Mouse (Mus musculus) midbrain, embryonic 12.5 days (tissue): ENCODE results near the gene 1700013F07Rik. TPM values are rescaled to one million over a fixed set of nuclear protein-coding genes. Genes with fewer than 3 reads are reported as not detected.
"Not testable (repeated sequence)": the region's sequence is repeated elsewhere in the genome, so short reads cannot be mapped to it uniquely, and the experiment has no call there.

Experiments
- ATAC-seq: fragments of 200-750 bp; cut with Nextera tagmentation; 2 replicates; pipeline ENCODE4 v1.8.0; 2017; ENCODE audit warnings: low read depth, moderate TSS enrichment, moderate library complexity; ENCODE audit not compliant: low FRiP score
- H3K27ac ChIP-seq: fragments of 300-500 bp; sonication (generic); replicated peaks from 2 replicates; pipeline ENCODE4 v1.5.1; 2016; ENCODE audit warnings: mild to moderate bottlenecking
- H3K27me3 ChIP-seq: fragments of 300-500 bp; sonication (generic); 2 replicates; pipeline ENCODE4 v1.6.1; 2016; ENCODE audit warnings: mild to moderate bottlenecking
- H3K36me3 ChIP-seq: fragments of 300-500 bp; sonication (generic); 2 replicates; pipeline ENCODE4 v1.6.1; 2016
- H3K4me1 ChIP-seq: fragments of 300-500 bp; sonication (generic); 2 replicates; pipeline ENCODE4 v1.6.1; 2016
- H3K4me2 ChIP-seq: fragments of 300-500 bp; sonication (generic); replicated peaks from 2 replicates; pipeline ENCODE4 v1.6.1; 2016; ENCODE audit warnings: mild to moderate bottlenecking, moderate library complexity
- H3K4me3 ChIP-seq: fragments of 300-500 bp; sonication (generic); 2 replicates; pipeline ENCODE4 v1.5.1; 2016; ENCODE audit warnings: mild to moderate bottlenecking
- H3K9ac ChIP-seq: fragments of 300-500 bp; sonication (generic); replicated peaks from 2 replicates; pipeline ENCODE4 v1.6.1; 2016; ENCODE audit warnings: mild to moderate bottlenecking, moderate library complexity
- H3K9me3 ChIP-seq: fragments of 300-500 bp; sonication (generic); 2 replicates; pipeline ENCODE4 v1.6.1; 2016; ENCODE audit warnings: mild to moderate bottlenecking
- WGBS: fragments of 180-500 bp; shearing (Covaris S2); methylation state at CpG from one replicate; pipeline ENCODE4 v1.1.7; 2016; 5-methylcytosine and 5-hydroxymethylcytosine counted together
- polyA plus RNA-seq: library from polyadenylated mRNA; unstranded; fragments of >200 nt; fragmentation: Nextera tagmentation; extraction: Ambion mirVana; gene quantifications from 2 replicates; pipeline ENCODE4 v1.2.1, GENCODE M21; 2016

The 1700013F07Rik gene
- polyA plus RNA-seq, 1 experiment from 2014 or later, result 0.45 TPM

DNA sequence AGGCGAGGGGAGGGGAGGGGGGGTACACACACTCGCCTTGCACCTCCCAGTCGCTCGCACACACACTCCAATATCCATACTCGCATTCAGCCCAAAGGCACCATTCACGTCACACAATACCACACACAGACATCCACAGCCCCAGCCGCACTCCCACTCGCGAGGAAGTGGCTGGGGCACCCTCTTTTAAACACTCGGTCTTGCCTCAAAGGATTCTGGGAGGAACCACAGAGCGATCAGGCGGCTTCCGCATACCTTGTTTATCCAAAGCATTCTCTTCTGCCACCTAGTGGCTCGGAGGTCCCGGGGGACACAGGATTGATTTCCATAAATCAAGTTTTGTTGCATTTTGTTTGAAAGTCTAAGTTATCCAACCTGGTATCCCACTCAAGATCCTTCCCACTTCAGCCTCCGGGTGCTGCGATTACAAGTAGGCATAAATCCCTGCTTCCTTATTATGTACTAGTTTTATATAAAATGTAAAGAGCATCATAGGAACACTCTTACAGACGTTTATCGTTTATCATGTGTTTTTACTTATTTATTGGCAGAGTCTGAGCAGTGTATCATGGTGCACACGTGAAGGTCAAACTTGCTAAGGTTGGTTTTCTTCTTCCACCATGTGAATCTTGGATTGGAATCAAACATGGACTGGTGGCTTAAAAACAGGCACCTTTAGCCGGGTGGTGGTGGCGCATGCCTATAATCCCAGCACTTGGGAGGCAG lies 20.8 kb downstream of the 1700013F07Rik start:
- peaks cover 7% of the 10 kb centered on the region; the same call in 1 of the 2 replicates for H3K4me1 ChIP-seq
- WGBS, result 20% methylated on average over 20 of the region's 22 CpGs
- peak overlapping the region; percentile 86 for H3K4me3 ChIP-seq
- peak overlapping the region; percentile 96 for H3K9ac ChIP-seq
- H3K36me3 ChIP-seq, result peaks cover 28% of the 10 kb centered on the region
- no peaks in the 10 kb centered on the region for H3K9me3 ChIP-seq
- H3K4me2 ChIP-seq, result peak overlapping the region; percentile 73
- no peaks in the 10 kb centered on the region for H3K27me3 ChIP-seq
- peak overlapping the region; percentile 91 for H3K27ac ChIP-seq
- peak; percentile 96 for ATAC-seq

DNA sequence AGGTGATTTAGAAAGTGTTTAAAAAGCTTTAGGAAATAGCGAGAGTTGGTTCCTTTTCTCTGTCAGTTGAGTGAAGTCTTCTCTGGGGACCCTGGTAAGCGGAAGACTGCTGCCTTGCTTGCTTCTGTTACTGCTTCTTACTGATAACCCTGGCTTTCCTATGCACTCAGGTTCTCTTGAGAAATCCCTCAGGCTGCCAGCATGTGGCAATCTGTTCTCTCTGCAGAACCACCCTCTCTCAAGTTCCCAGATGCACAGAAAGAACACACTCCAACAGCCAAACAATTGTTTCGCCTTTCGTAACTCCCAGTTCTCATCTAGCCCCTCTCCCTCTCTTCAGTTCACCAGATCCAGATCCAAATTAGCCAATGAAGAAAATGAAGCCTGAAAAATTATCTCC lies 23.9 kb downstream of the 1700013F07Rik start:
- no peak overlapping the region for H3K4me3 ChIP-seq
- no peak overlapping the region for H3K4me2 ChIP-seq
- no peak for ATAC-seq
- H3K9me3 ChIP-seq, result no peaks in the 10 kb centered on the region
- H3K36me3 ChIP-seq, result peaks cover 34% of the 10 kb centered on the region
- WGBS, result 94% methylated on average over 4 of the region's 4 CpGs
- H3K9ac ChIP-seq, result no peak overlapping the region
- H3K4me1 ChIP-seq, result peaks cover 21% of the 10 kb centered on the region
- no peak overlapping the region for H3K27ac ChIP-seq
- H3K27me3 ChIP-seq, result no peaks in the 10 kb centered on the region

DNA sequence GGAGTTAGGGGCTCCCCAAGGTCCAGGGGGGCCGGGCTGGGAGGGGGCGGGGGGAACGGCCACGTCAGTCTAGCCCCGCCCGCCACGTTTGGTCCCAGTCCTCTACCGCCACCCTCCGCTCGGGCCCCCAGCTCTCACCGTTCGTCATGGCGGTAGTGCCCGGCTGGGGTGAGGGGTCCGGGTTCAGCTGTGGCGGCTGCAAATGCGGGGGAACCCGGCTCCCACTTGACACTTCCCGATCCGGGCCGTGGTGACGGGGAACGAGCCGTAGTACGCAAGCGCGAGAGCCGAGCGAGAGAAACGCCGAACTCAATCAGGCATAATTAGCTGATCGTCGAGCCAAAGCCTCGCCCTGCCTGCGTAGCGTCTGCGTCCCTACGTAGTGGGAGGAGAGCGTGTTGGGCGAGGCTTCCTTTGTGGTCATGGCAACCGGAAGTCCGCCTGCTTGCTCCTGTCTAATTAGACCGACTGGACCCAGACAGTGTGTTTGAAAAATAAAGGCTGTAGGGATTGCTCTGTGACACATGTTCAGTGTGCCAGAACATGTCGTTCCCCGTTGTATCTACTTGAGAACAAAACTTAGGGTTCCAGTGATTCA lies 28.3 kb downstream of the 1700013F07Rik start, which contains the start of gene Tmem167b:
TSS of gene Tmem167b (minus strand) at position 334 of the 598 bp plus-strand sequence.
- H3K9me3 ChIP-seq, result no peaks in the 10 kb centered on the region
- peak within 1 kb of the TSS; percentile 90 for H3K27ac ChIP-seq
- peaks cover 18% of the 10 kb centered on the region for H3K4me1 ChIP-seq
- under 1% methylated on average over 45 of the region's 45 CpGs for WGBS
- peak within 1 kb of the TSS; percentile 84 for H3K9ac ChIP-seq
- peak within 1 kb of the TSS; percentile 91 for H3K4me3 ChIP-seq
- H3K27me3 ChIP-seq, result no peaks in the 10 kb centered on the region
- ATAC-seq, result peak; percentile 98
- H3K36me3 ChIP-seq, result peaks cover 29% of the 10 kb centered on the region
- peak within 1 kb of the TSS; percentile 73 for H3K4me2 ChIP-seq

DNA sequence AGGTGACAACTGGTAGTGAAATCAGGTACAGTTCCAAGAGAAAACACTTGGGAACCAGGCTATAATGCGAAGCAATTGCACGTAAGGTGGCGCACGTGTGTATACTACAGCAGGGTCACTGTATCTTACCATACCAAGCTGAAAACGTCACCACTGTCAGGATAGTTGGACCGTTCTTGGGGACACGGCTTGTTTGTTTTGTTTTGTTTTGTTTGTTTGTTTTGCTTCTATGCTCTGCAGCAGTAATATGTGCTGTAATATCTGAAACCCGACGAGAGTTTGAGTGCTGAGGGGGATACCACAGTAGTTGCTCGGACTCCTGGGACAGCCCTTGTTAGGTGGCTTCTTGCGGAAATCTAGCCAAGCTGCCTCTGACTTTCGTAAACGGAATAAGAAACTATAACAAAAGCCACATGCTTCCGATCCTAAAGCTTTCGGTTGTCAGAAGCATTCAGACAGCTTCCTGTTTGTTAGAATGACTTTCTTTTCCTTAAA lies 28.9 kb downstream of the 1700013F07Rik start:
- H3K27me3 ChIP-seq, result no peaks in the 10 kb centered on the region
- H3K4me2 ChIP-seq, result peak overlapping the region; percentile 73
- H3K36me3 ChIP-seq, result peaks cover 25% of the 10 kb centered on the region
- ATAC-seq, result peak; percentile 56
- H3K9ac ChIP-seq, result peak overlapping the region; percentile 25; the same call in 1 of the 2 replicates
- H3K27ac ChIP-seq, result peak overlapping the region; percentile 90
- peak overlapping the region; percentile 91 for H3K4me3 ChIP-seq
- peaks cover 20% of the 10 kb centered on the region for H3K4me1 ChIP-seq
- no peaks in the 10 kb centered on the region for H3K9me3 ChIP-seq
- 18% methylated on average over 15 of the region's 15 CpGs for whole genome bisulfite sequencing

- Histone ChIP-seq H3K4me3 (peak overlapping the region; percentile 91; the same call in 1 of the 2 replicates), H3K9ac (no peak overlapping the region), H3K27me3 (no peaks in the 10 kb centered on the region), H3K27ac (peak overlapping the region; percentile 90), H3K36me3 (peaks cover 20% of the 10 kb centered on the region), H3K4me2 (peak overlapping the region; percentile 73), H3K9me3 (no peaks in the 10 kb centered on the region), H3K4me1 (peaks cover 23% of the 10 kb centered on the region)
- no peak for ATAC-seq
- 6% methylated on average over 4 of the region's 4 CpGs for WGBS
These were observed 29.4 kb downstream of the 1700013F07Rik start for GRCm38 (mm10) chr3:108563309-108563708.

DNA sequence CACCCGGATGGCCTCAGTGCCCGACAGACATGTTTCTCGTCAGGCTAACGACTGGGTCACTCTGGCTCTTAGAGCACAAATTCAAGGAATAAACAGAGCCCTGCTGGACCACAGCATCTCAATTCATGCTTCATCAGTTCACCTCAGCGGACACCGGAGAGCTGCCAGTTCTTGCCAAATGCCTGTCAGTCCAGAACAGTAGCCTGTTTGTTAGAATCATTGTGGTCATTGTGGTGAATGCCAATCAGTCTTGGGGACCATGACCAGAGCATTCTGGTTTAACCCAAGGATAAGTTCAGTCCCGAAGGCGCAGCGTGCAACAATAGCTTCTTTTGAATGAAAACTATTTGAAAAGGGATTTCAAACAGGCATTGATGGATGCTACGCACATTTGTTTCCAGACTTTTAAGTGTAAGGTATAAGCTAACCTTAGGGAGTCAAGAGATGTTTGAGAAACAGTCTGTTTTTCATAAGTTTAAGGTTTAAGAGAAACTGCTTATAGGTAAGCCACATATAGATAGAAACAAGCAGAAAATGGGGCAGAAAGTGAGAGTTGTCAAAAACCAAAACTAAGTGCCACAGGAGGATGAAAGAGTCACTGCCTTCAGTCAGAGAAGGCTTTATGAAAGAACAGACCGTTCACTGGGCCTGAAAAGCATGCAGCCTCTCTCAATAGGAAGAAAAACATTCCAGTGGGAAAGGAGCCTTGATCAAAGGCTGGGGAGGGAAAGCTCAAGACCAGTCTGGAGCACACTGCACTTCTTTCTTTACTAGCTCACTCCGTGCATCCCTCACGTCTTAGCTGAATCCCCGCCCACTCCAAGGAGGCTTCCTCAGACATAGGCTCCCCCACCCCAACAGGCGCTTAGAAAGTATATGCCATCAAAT lies 34.3 kb downstream of the 1700013F07Rik start:
- Histone ChIP-seq H3K4me1 (peaks cover 26% of the 10 kb centered on the region), H3K4me2 (peak overlapping the region; percentile 12; the same call in 1 of the 2 replicates), H3K4me3 (no peak overlapping the region), H3K36me3 (no peaks in the 10 kb centered on the region), H3K9ac (0 out of 2 replicates have a peak overlapping the region, but pooled peaks have one; percentile 3), H3K27ac (peak overlapping the region; percentile 81), H3K9me3 (no peaks in the 10 kb centered on the region), H3K27me3 (no peaks in the 10 kb centered on the region)
- 15% methylated on average over 15 of the region's 15 CpGs for WGBS
- peak; percentile 76 for ATAC-seq

GRCm38 (mm10) chr3:108569636-108570035 lies 35.7 kb downstream of the 1700013F07Rik start:
- not testable (repeated sequence) for H3K4me3 ChIP-seq, H3K9ac ChIP-seq, H3K36me3 ChIP-seq, H3K9me3 ChIP-seq, H3K27me3 ChIP-seq, H3K4me2 ChIP-seq, ATAC-seq
- WGBS, result 48% methylated on average over 3 of the region's 3 CpGs
- peaks cover 35% of the 10 kb centered on the region for H3K4me1 ChIP-seq
- peak overlapping the region; percentile 42; the same call in 1 of the 2 replicates for H3K27ac ChIP-seq

DNA sequence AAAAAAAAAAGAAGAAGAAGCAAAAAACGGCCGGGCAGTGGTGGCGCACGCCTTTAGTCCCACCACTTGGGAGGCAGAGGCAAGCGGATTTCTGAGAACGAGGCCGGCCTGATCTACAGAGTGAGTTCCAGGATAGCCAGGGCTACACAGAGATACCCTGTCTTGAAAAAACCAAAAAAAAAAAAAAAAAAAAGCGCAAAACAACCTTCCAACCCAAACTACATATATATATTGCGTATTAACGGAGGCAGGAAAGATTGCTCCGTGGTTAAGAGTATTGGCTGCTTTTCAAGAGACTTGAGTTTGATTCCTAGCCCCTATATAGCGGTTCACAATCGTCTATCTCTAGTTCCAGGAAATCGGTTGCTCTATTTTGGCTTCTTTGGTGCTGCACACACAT lies 36.9 kb downstream of the 1700013F07Rik start:
- peak overlapping the region; percentile 67 for H3K4me3 ChIP-seq

GRCm38 (mm10) chr3:108571443-108572294 lies 37.7 kb downstream of the 1700013F07Rik start, which contains the start of gene Taf13:
Gene Taf13 (plus strand): TSS chr3:108571698.
- WGBS, result 2% methylated on average over 42 of the region's 42 CpGs
- peak within 1 kb of the TSS; percentile 67 for H3K4me2 ChIP-seq
- H3K9me3 ChIP-seq, result no peaks in the 10 kb centered on the region
- H3K9ac ChIP-seq, result peak within 1 kb of the TSS; percentile 72
- ATAC-seq, result peak; percentile 90
- peak within 1 kb of the TSS; percentile 73 for H3K27ac ChIP-seq
- peak within 1 kb of the TSS; percentile 67 for H3K4me3 ChIP-seq
- H3K36me3 ChIP-seq, result no peaks in the 10 kb centered on the region
- peaks cover 35% of the 10 kb centered on the region for H3K4me1 ChIP-seq
- H3K27me3 ChIP-seq, result no peaks in the 10 kb centered on the region

More for the DNA sequence above, 36.9 kb downstream of the 1700013F07Rik start:
- no peaks in the 10 kb centered on the region for H3K9me3 ChIP-seq
- H3K36me3 ChIP-seq, result no peaks in the 10 kb centered on the region
- H3K27me3 ChIP-seq, result no peaks in the 10 kb centered on the region
- H3K27ac ChIP-seq, result no peak overlapping the region
- no peak for ATAC-seq
- H3K9ac ChIP-seq, result no peak overlapping the region
- peaks cover 35% of the 10 kb centered on the region for H3K4me1 ChIP-seq
- peak overlapping the region; percentile 67 for H3K4me2 ChIP-seq
- 89% methylated on average over 14 of the region's 14 CpGs for WGBS

GRCm38 (mm10) chr3:108572309-108573010 lies 38.5 kb downstream of the 1700013F07Rik start:
- Histone ChIP-seq H3K36me3 (no peaks in the 10 kb centered on the region), H3K9me3 (no peaks in the 10 kb centered on the region), H3K9ac (peak overlapping the region; percentile 72), H3K4me2 (peak overlapping the region; percentile 67), H3K4me3 (peak overlapping the region; percentile 67), H3K27ac (no peak overlapping the region), H3K27me3 (no peaks in the 10 kb centered on the region), H3K4me1 (peaks cover 35% of the 10 kb centered on the region)
- ATAC-seq, result no peak
- 52% methylated on average over 18 of the region's 18 CpGs for WGBS
